Mouse (Mus musculus) liver, adult (tissue): ENCODE results near the gene Slc16a10.

Source experiments
- GATA4 ChIP-seq: IDR thresholded peaks from 2 replicates; pipeline ENCODE4 v1.6.1; 2014; ENCODE audit warnings: mild to moderate bottlenecking, low read length; ENCODE audit not compliant: insufficient replicate concordance

Gene Slc16a10

DNA sequence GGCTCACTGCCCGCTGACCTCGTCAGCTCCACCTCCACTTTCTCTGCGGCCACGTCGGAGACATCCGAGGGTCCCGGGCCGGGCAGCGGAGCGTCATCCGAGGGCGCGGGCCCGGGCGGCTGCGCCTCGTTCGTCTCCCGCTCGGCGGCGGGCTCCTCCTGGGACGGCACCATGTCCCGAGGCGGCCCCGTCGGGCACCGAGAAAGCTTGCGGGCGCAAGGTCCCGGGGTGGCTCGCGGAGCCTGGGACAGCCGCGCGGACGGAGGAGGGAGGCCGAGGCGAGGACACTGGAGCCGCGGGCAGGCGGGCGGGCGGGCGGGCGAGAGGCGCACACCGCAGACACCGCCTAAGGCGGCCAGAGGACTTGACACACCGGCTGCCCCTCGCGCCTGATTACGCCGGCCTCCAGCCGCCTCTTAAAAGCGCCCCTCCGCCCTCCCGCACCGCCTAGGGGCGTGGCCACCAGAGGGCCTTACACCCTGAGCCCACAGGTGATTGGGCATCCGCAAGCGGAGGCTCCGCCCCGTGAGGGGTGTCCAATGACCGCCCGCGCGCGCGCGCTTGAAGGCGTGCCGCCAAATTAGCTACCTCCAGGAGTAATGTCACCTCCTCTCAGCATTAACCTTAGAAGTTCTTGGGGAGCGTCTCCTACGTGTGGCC lies at the start of gene Slc16a10:
TSS of gene Slc16a10 (minus strand) at position 395 of the 660 bp plus-strand sequence.
- peak; percentile 29; the same call in 1 of the 2 replicates for TF ChIP-seq GATA4

- no peak for TF ChIP-seq GATA4
Measured at GRCm38 (mm10) chr10:40191338-40191979, 49.4 kb upstream of the Slc16a10 start.

DNA sequence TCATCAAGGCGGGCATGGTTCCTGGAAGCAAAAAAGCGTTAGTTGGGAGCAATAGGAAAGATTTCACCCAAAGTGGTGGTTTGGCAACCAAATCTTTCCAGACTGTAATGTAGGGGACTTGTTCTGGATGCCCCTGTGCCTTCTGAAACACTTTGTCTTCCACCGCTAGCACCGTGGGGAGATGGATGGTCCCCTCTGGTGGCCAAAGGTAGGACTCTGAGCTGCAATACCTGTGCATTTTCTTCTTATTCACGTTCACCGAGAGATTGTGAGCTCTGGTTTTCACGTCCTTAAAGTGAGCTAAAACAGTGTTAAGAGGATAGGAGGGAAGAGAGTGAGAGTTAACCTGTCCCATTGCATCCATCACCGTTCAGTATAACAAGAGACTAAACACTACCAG lies 48.8 kb upstream of the Slc16a10 start:
- no peak for TF ChIP-seq GATA4

GRCm38 (mm10) chr10:40189689-40190088 lies 47.6 kb upstream of the Slc16a10 start:
- no peak for TF ChIP-seq GATA4

GRCm38 (mm10) chr10:40188831-40189230 lies 46.8 kb upstream of the Slc16a10 start:
- no peak for TF ChIP-seq GATA4

GRCm38 (mm10) chr10:40185956-40186355 lies 43.9 kb upstream of the Slc16a10 start:
- no peak for TF ChIP-seq GATA4

DNA sequence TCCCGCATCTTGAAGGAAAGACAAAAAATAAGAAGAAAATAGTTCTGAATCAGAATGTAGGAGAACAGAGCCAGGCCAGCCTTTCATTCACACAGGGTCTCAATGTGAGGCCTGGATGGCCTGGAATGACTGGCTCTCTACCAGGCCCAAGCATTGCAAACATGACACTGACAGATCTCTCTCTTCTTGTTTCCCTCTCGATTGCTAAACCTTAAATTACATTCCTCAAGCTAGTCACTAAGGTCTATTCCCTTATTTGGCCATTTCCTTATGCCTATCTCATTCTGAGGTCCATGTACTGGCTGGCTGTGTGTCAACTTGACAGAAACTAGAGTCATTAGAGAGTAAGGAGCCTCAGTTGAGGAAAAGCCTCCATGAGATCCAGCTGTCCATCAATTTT lies 38.0 kb upstream of the Slc16a10 start:
- TF ChIP-seq GATA4 = no peak

- TF ChIP-seq GATA4 = no peak
Measured at GRCm38 (mm10) chr10:40179142-40179541, 37.1 kb upstream of the Slc16a10 start.

GRCm38 (mm10) chr10:40177323-40177962 lies 35.4 kb upstream of the Slc16a10 start:
- 0 out of 2 replicates have a peak, but pooled peaks have one; percentile 7 for TF ChIP-seq GATA4

GRCm38 (mm10) chr10:40172136-40172535 lies 30.1 kb upstream of the Slc16a10 start:
- TF ChIP-seq GATA4 = no peak

DNA sequence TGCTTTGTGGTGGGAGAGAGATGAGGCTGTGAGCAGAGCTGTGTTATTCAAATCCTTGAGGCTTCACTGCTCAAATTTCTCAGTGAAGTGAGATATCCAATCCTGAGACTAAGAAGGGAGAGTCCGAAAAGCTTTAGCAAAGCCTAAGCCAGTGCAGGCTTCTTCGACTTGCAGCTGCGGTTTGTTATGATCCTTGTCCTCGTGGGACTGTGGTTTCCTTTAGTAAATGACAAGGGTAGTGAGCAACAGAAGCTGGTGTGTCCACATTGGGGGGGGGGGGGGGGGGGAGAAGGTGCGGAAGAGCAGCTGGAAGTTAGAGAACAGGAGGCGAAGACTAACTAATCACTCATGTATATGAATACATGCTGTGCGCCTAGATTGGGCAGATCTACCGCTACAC lies 29.2 kb upstream of the Slc16a10 start:
- no peak for TF ChIP-seq GATA4

DNA sequence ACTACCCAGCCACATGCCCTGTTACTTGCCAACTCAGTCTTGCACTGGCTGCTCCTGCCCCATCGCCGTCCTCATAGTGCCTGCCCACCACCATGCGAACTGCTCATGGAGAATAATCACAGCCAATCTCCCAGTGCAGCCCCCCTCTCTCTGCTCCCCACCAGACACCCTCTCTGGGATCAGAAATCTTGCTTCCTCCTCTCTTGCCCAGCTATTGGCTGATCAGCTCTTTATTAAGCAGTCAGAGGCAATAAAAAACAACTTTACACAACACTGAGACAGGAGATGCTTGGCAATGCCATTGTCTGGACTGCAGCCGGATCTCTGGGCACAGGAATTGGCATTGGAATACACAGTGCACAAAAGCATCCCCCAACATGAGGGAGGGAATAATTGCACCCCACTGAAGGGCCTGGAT lies 28.1 kb upstream of the Slc16a10 start:
- TF ChIP-seq GATA4 = no peak

GRCm38 (mm10) chr10:40169566-40169965 lies 27.5 kb upstream of the Slc16a10 start:
- no peak for TF ChIP-seq GATA4

DNA sequence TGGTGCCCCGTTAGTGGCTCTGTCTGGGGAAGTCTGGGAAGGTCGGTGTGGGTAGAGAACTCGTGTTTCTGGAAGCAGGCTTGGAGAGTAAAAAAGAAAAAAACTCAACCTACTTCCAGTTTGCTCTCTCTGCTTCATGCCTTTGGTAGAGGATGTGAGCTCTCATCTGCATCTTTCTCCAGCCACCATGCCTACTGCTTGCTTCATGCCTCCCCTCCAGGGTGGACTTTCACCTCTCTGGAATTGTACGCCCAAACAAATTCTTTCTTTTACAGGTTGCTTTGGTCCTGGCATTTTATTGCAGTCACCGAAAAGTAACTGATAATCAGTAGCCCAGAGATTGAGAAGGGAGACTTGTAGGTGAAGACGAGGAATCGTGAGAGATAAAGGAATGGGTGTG lies 27.0 kb upstream of the Slc16a10 start:
- TF ChIP-seq GATA4 = no peak

GRCm38 (mm10) chr10:40164421-40165386 lies 22.6 kb upstream of the Slc16a10 start:
- TF ChIP-seq GATA4 = no peak
